Mouse (Mus musculus) forebrain, embryonic 14.5 days (tissue): ENCODE data around the gene Prkn. TPM values are rescaled to one million over a fixed set of nuclear protein-coding genes. Genes with fewer than 3 reads are reported as not detected.

Source experiments
- ATAC-seq: fragments of 200-750 bp; cut with Nextera tagmentation; 2 replicates; pipeline ENCODE4 v1.8.0; 2017; ENCODE audit warnings: mild to moderate bottlenecking, moderate library complexity
- DNase-seq: peaks from one replicate; pipeline ENCODE4 v3.0.0-alpha.2; 2015; ENCODE audit warnings: low spot score
- H3K27ac ChIP-seq: fragments of 300-500 bp; sonication (generic); 2 replicates; pipeline ENCODE4 v1.5.1; 2014; ENCODE audit warnings: low read depth, mild to moderate bottlenecking, control low read depth, low read length, moderate library complexity
- H3K27me3 ChIP-seq: fragments of 300-500 bp; sonication (generic); replicated peaks from 2 replicates; pipeline ENCODE4 v1.6.1; 2014; ENCODE audit warnings: low read length, control low read depth, mixed read lengths; ENCODE audit not compliant: control insufficient read depth, insufficient read depth
- H3K36me3 ChIP-seq: fragments of 300-500 bp; sonication (generic); 2 replicates; pipeline ENCODE4 v1.6.1; 2014; ENCODE audit warnings: low read length, control low read depth; ENCODE audit not compliant: control insufficient read depth, insufficient read depth
- H3K4me1 ChIP-seq: fragments of 300-500 bp; sonication (generic); 2 replicates; pipeline ENCODE4 v1.6.1; 2014; ENCODE audit warnings: antibody characterized with exemption, low read length, control low read depth; ENCODE audit not compliant: control insufficient read depth, insufficient read depth
- H3K4me2 ChIP-seq: fragments of 300-500 bp; sonication (generic); 2 replicates; pipeline ENCODE4 v1.6.1; 2014; ENCODE audit warnings: mild to moderate bottlenecking, control low read depth, low read length
- H3K4me3 ChIP-seq: fragments of 300-500 bp; sonication (generic); 2 replicates; pipeline ENCODE4 v1.5.1; 2014; ENCODE audit warnings: low read depth, low read length, control low read depth
- H3K9ac ChIP-seq: fragments of 300-500 bp; sonication (generic); 2 replicates; pipeline ENCODE4 v1.6.1; 2014; ENCODE audit warnings: mild to moderate bottlenecking, low read length, control low read depth, moderate library complexity
- H3K9me3 ChIP-seq: fragments of 300-500 bp; sonication (generic); replicated peaks from 2 replicates; pipeline ENCODE4 v1.6.1; 2016; ENCODE audit warnings: low read length, control low read depth, mixed read lengths; ENCODE audit not compliant: control insufficient read depth
- WGBS: fragments of 180-500 bp; shearing (Covaris S2); extraction: QIAGEN DNeasy Blood & Tissue Kit; methylation state at CpG from one replicate; pipeline ENCODE4 v1.1.7; 2014; 5-methylcytosine and 5-hydroxymethylcytosine counted together
- polyA plus RNA-seq: library from polyadenylated mRNA; unstranded; fragments of >200 nt; fragmentation: Nextera tagmentation; extraction: Ambion mirVana; gene quantifications from 2 replicates; pipeline ENCODE4 v1.2.1, GENCODE M21; 2014

Prkn gene
- polyA plus RNA-seq, 1 experiment from 2014 or later, result 1.6 TPM

GRCm38 (mm10) chr17:11768971-11769370 is 928.8 kb downstream of the Prkn start:
- peak; percentile 32 for DNase-seq
- WGBS, result 90% methylated on average over 1 of the region's 1 CpGs
- Histone ChIP-seq H3K27me3 (no peaks in the 10 kb centered on the region), H3K4me1 (no peaks in the 10 kb centered on the region), H3K4me3 (no peak overlapping the region), H3K27ac (no peak overlapping the region), H3K9me3 (no peaks in the 10 kb centered on the region), H3K9ac (no peak overlapping the region), H3K4me2 (no peak overlapping the region), H3K36me3 (no peaks in the 10 kb centered on the region)
- no peak for ATAC-seq

GRCm38 (mm10) chr17:11769513-11769912 is 929.3 kb downstream of the Prkn start:
- DNase-seq (no peak), ATAC-seq (no peak)
- Histone ChIP-seq H3K4me1 (no peaks in the 10 kb centered on the region), H3K9ac (no peak overlapping the region), H3K4me2 (no peak overlapping the region), H3K9me3 (no peaks in the 10 kb centered on the region), H3K27me3 (no peaks in the 10 kb centered on the region), H3K27ac (no peak overlapping the region), H3K4me3 (no peak overlapping the region), H3K36me3 (no peaks in the 10 kb centered on the region)
- 90% methylated on average over 3 of the region's 3 CpGs for WGBS

DNA sequence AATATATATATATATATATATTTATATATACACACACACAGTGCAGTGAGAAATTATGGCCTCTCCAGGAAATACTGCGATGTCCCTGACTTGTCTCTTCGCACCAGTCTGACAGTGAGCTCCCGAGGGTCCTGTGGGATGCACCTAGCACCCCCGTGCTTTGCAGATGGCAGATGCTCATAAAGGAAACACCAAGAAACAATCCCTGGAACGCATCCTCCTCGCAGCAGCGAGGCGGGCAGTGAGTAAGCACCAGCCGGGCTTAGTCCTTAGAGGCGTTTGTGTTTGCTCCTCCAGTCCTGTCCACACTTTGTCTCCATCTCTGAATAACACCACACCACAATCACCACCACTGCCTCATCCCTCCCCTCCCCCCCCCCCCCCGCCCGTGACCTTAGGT is 939.4 kb downstream of the Prkn start:
- no peaks in the 10 kb centered on the region for H3K9me3 ChIP-seq
- H3K4me2 ChIP-seq, result no peak overlapping the region
- DNase-seq (no peak), ATAC-seq (no peak)
- no peak overlapping the region for H3K27ac ChIP-seq
- no peaks in the 10 kb centered on the region for H3K36me3 ChIP-seq
- no peak overlapping the region for H3K9ac ChIP-seq
- H3K27me3 ChIP-seq, result no peaks in the 10 kb centered on the region
- H3K4me1 ChIP-seq, result no peaks in the 10 kb centered on the region
- H3K4me3 ChIP-seq, result no peak overlapping the region
- WGBS, result 88% methylated on average over 11 of the region's 12 CpGs

DNA sequence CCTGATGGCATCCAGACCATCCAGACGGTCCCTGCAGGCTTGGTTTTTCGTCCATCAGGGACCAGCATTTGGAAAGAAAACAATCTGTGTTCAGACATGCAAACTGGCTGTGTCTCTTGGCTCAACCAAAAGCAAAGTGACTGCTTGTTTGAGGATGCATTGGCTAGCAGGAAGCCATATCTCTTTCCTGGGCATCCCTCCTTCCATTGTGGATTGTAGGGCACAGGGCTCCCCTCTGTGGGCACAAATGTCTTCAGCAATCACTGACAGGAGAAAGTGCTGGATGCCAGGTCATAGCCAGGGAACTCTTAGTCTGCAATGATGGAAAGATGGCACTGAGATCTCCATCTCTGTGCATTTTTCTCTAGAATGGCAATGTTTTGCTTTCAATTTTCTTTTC is 939.8 kb downstream of the Prkn start:
- no peaks in the 10 kb centered on the region for H3K9me3 ChIP-seq
- 89% methylated on average over 2 of the region's 2 CpGs for WGBS
- H3K27me3 ChIP-seq, result no peaks in the 10 kb centered on the region
- no peaks in the 10 kb centered on the region for H3K36me3 ChIP-seq
- H3K27ac ChIP-seq, result no peak overlapping the region
- H3K9ac ChIP-seq, result no peak overlapping the region
- DNase-seq, result no peak
- no peak overlapping the region for H3K4me2 ChIP-seq
- no peak overlapping the region for H3K4me3 ChIP-seq
- H3K4me1 ChIP-seq, result no peaks in the 10 kb centered on the region
- ATAC-seq, result no peak

DNA sequence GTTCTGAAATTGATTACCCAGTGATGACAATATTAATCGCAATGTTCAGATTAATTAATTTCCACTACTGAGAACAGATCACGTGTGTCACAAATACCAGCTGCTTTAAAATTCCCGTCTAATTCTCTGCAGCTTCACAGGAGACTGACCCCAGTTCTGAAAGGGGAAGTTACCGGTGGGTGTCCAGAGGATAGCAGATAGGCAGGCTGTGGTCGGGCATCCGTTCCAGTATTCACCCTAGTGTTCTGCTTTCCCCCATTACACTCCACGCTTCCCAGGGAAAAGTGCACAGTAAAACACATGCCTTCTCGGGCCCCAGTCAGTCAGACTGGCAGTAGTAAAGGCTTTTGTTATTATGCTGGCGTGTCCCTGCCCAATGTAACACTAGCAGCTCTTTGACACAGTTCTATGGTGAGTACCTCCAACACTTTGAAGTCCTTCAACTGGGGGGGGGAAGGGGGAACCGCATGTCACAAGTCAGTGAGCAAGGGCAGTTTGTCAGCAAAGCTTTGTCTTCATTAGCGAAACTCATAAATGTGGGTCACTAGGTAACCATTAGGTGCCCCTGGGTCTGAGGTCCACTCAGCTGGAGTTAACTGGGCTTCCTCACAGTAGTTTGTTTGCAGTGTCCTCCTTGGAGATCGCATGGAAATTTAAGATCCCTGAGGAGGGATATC is 940.8 kb downstream of the Prkn start:
- Histone ChIP-seq H3K9ac (no peak overlapping the region), H3K4me2 (no peak overlapping the region), H3K9me3 (no peaks in the 10 kb centered on the region), H3K36me3 (no peaks in the 10 kb centered on the region), H3K4me3 (no peak overlapping the region), H3K4me1 (no peaks in the 10 kb centered on the region), H3K27me3 (no peaks in the 10 kb centered on the region), H3K27ac (no peak overlapping the region)
- DNase-seq (no peak), ATAC-seq (no peak)
- WGBS, result 66% methylated on average over 12 of the region's 12 CpGs

- DNase-seq, result no peak
- Histone ChIP-seq H3K4me2 (no peak overlapping the region), H3K4me1 (no peaks in the 10 kb centered on the region), H3K27ac (no peak overlapping the region), H3K4me3 (no peak overlapping the region), H3K36me3 (no peaks in the 10 kb centered on the region), H3K9me3 (no peaks in the 10 kb centered on the region), H3K27me3 (no peaks in the 10 kb centered on the region), H3K9ac (no peak overlapping the region)
- 85% methylated on average over 9 of the region's 9 CpGs for WGBS
- ATAC-seq, result no peak
Observed at GRCm38 (mm10) chr17:11788270-11788936, 948.2 kb downstream of the Prkn start.

DNA sequence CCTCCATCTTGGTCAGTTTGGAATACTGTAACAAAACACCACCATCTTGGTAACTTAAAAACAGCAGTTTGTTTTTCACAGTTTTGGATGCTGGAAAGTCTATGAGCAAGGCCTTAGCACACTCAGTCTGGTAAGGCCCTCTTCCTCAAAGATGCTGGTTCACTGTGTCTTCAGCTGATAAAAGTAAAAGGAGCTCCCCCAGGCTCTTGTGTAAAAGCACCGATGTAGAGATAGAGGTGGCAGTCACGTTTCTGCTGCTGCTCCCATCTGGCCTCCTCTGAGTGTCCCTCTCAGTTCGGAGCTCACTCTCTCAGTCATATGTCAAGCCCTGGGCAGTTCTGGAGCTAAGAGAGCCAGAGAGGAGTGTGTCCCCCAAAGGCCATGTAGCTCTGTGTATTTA is 955.8 kb downstream of the Prkn start:
- ATAC-seq, result no peak
- no peaks in the 10 kb centered on the region for H3K36me3 ChIP-seq

DNA sequence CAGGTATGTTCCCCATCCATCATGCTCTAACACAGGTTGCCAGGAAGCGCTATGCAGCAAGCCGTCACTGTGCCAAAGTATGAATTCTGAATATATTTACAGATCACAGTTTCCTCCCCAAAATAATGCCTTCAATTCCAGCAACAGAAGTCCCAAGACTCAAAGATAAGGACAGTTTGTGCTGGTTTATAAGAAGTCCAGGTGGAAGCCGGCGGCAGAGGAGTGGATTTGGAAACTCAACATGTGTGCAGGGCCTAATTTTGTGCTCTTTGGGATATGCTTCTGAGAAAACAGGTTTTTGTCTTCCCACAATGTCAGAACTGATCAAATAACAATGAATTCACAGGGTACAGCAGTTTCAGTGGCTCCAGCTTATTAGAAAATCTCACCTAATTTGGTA is 961.0 kb downstream of the Prkn start:
- H3K4me2 ChIP-seq, result no peak overlapping the region
- no peak for ATAC-seq
- DNase-seq, result no peak
- H3K4me1 ChIP-seq, result no peaks in the 10 kb centered on the region
- no peak overlapping the region for H3K4me3 ChIP-seq
- H3K27me3 ChIP-seq, result no peaks in the 10 kb centered on the region
- no peak overlapping the region for H3K27ac ChIP-seq
- H3K9me3 ChIP-seq, result no peaks in the 10 kb centered on the region
- 96% methylated on average over 4 of the region's 4 CpGs for WGBS
- no peaks in the 10 kb centered on the region for H3K36me3 ChIP-seq
- H3K9ac ChIP-seq, result no peak overlapping the region

More for the DNA sequence above, 955.8 kb downstream of the Prkn start:
- H3K4me1 ChIP-seq, result no peaks in the 10 kb centered on the region
- H3K27me3 ChIP-seq, result no peaks in the 10 kb centered on the region
- no peaks in the 10 kb centered on the region for H3K9me3 ChIP-seq
- H3K9ac ChIP-seq, result no peak overlapping the region
- no peak overlapping the region for H3K4me2 ChIP-seq
- WGBS, result 93% methylated on average over 3 of the region's 3 CpGs
- DNase-seq, result no peak
- H3K4me3 ChIP-seq, result no peak overlapping the region
- H3K27ac ChIP-seq, result no peak overlapping the region

GRCm38 (mm10) chr17:11807280-11807679 is 967.1 kb downstream of the Prkn start:
- no peak for DNase-seq
- Histone ChIP-seq H3K4me2 (no peak overlapping the region), H3K9me3 (no peaks in the 10 kb centered on the region), H3K9ac (no peak overlapping the region), H3K4me3 (no peak overlapping the region), H3K4me1 (no peaks in the 10 kb centered on the region), H3K27ac (no peak overlapping the region), H3K27me3 (no peaks in the 10 kb centered on the region), H3K36me3 (no peaks in the 10 kb centered on the region)
- WGBS, result 92% methylated on average over 3 of the region's 3 CpGs
- ATAC-seq, result no peak
